Mouse (Mus musculus) heart, postnatal 14 days (tissue): ENCODE results near the gene Gas7. TPM values are rescaled to one million over a fixed set of nuclear protein-coding genes. Genes with fewer than 3 reads are reported as not detected.

Experiments
- DNase-seq, 2 experiments: peaks; one replicate each; pipeline ENCODE4 v3.0.0; 2021 to 2022
- intact Hi-C: fragments of 180-260 bp; cut with DNase I; formaldehyde crosslinking; loops from one replicate; pipeline ENCODE4 v1.15.1; 2025
- total RNA-seq, 2 experiments: library from RNA; stranded (reverse); gene quantifications; 2 replicates each; pipeline ENCODE4 v1.2.3; 2021

Gene Gas7
- total RNA-seq, 2 experiments from 2014 or later = 11.8 to 12.4 TPM

DNA sequence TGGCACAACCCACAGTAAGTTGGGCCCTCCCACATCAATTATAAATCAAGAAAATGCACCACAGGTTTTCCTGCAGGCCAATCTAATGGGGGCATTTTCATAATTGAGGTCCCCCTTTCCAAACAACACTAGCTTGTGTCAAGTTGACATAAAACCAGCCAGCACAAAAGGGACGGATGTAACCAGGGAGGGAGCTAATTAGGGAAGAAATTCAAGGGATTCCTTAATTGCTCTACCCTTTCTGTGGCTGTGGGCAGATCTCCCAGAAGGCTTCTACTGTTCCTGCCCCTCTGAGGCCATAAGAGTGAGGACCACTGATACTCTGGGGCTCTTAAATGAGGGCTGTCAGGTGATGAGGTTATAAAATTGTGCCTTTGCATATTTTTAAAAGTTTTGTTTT, 143.9 kb downstream of the Gas7 start:
- DNase-seq = no peak
- intact Hi-C loops = no loop called here

DNA sequence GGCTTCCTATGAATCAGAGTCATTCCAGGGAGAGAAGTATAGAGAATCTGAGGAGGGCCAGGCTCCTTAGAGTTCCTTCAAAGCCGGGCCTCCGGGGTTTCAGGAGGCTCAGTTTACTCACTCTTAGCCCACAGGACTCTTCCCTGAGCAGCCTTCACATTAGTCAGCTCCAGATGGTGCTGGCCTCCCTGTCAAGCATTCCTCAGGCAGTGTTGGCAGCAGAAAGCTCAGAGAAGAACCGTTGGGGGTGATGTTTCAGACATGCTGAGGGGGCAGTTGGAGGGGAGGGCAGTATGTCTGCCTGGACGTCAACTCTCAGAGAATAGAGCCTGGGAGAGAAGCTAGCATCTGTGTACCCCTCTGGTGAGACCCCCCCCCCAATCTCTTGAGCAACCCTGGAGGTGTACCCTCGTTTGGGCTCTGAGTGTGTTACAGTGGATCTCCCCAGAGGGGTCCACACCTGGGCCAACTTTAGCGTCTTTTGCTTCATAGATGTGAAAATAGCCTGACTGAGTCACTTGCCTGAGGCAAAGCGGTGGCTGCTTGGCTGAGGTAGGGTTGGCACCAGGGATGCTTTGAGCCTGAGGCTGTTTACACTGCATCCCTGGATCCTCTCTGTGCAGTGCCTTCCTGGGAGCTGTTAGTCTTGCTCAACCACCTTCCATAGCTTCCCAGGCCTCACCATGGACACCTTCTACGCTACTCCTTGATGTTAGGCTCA, 145.6 kb downstream of the Gas7 start:
- intact Hi-C loops = no loop called here
- no peak for DNase-seq

DNA sequence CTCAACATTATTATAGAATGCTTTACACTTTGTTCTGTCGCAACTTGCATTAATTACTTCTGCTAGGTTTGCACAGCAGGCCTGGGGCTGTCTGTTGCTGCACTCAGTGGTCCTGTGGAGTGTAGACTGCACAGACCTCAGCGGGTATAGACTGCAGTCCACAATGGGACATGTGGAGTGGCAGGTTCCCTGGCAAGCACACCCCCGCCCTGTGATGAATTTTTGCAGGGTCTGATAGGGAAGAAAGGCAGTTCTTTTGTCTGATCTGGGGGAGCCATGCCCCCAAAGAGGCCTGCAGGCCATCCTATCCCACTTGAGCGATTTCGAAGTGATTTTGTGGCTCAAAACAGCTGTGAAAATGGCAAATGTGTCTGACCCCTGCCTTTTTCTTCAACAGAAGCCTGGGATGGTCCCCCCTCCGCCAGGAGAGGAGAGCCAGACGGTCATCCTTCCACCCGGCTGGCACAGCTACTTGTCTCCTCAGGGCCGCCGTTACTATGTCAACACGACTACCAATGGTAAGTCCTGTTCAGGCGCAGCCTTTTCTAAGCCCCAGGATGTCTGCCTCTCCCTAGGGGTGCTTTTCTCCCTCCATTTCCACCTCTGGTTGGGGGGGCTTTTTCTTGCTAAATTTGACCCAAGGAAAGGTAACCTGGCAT, 147.6 kb downstream of the Gas7 start:
- intact Hi-C loops = no loop called here
- no peak for DNase-seq

DNA sequence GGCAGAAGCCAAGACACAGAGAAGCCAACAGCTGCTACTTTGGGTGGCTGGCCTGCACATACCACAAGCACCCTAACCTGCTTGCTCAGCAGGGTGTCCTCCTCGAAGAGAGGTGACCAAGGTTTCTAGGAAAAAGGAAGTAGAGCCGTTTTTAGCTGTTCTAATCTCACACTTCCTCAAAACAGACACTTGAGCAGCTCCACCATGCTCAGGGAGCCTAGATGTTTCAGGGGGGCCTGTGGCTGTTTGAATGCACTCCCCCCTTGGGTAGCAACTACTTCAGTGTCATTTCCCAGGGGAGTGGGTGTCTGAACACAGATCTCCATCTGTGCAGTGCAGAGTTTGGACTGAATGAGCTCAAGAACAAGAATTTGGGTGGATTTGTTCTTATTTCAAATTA, 149.2 kb downstream of the Gas7 start:
- DNase-seq = no peak

DNA sequence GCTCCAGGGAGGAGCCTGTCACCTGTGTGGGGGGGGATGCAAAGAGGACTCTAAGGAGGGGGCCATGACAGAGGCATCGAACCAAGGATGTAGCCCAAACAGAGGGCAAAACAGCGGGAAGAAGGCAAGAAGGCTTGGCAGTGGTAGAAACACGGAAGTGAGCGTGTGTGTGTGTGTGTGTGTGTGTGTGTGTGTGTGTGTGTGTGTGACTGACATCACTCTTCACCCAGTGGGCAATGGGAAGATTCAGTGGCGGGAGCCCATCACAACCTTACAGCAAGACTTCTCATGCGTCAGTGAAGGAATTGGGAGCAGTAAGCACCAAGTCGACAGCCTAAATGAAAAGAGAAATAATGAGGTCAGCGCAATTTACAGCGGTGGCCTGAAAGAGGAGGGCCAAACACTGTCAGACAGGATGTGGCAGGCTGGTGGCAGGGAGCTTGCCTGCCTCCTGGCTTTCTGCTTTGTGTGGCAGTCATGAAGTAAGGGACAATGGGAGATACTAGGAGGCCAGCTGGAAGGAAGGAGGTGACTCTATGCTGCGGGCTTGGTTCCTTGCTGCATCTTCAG, 153.0 kb downstream of the Gas7 start:
- intact Hi-C loops = no loop called here
- no peak for DNase-seq

More for the DNA sequence above, 149.2 kb downstream of the Gas7 start:
- intact Hi-C loops = no loop called here

DNA sequence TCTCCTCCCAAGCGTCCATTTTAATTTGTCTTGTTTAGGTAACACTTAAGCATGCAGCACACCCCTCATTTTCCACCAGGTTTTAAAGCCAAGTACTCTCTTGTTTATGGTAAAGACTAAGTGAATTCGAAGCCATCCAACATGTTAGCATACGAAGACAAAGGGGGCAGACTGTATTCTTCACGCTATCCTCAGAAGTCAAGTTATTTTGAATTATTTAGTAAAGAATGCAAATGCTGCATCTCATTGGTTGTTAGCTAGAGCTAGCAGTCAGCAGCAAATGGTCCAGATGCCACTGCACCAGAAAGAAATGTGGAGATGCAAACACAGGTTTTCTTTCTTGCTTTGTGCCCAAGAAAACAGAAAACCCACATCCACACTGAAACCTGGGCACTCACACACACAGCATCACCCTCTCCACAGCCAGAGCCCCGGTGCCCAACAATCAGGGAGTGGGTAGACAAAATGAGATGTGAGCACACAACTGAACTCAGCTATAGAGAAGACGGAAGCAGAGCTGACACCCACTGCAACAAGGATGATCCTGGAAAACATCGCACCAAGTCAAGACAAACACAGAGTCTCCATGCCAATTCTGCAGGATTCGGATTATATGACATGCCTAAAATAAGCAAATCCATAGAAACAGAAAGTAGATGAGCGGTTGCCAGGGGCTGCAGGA, 157.1 kb downstream of the Gas7 start:
- DNase-seq = no peak
- intact Hi-C loops = no loop called here

DNA sequence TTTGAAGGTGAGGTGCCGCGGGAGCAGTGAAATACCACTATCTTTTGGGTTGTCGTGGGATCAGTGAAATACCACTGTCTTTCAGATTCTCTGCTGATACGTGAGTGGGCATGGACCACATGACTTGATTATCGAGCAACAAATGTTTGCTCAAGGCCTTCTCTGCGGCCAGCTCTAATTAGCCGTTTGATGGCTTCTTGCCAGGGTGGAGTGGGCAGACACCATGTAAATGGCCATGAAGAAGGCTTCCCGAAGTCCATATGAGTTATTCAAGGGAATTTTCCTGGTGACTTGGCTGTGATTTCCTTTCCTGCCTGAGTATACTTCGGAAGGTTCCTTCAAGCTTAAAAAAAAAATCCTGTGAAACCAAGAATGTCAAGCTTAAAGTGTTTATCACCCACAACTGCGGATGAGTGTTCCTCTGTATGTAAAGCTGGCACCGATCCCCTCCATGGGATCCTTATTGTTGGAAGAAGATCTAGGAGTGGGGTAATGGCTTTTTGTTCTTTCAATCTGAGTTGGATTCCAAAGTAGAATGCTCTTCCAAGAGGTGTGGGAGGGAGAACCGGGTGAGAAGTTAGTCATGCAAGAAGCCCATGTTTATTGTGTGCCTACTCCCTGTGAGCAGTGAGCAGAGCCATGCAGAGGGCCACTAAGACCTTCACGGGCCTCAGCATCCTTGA, 161.5 kb downstream of the Gas7 start:
- DNase-seq = no peak
- intact Hi-C loops = no loop called here

DNA sequence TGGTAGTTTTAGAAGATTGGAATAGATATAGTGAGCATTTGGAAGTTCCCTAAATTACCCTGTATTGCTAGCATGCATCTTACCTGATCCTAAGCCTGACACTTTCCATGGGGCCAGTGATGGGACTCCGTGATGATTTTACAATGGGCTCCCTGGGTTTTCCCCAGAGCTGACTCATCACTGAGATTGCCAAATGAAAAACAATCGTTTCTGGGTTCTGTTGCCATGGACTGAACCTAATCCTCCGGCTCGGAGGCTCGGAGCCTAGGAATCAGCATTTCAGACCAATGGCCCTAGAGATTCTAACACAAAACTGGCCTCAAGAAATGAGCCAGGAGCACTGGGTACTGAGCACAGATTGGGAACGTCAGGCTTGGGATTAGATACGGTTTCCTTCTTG, 167.1 kb downstream of the Gas7 start:
- DNase-seq = no peak
- intact Hi-C loops = no loop called here

DNA sequence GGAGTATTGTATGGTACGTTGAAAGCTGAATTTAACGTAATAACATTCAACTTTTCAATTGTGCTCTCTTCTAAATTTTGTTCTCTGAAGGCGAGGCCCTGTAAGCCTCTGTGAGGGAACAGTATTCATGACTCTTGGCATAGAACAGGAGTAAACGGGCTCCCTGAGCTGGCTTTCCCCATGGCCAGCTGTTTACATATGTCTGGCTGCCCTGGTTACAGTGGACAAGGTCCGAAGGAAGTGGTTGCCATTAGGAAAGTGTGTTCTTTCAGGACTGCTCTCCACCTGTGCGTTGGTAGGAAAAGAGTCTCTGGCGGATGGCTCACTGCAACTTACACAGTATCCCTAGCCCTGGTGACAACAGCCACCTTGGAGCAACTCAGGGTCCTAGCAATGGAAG, 171.9 kb downstream of the Gas7 start:
- intact Hi-C loops = no loop called here
- DNase-seq = no peak

DNA sequence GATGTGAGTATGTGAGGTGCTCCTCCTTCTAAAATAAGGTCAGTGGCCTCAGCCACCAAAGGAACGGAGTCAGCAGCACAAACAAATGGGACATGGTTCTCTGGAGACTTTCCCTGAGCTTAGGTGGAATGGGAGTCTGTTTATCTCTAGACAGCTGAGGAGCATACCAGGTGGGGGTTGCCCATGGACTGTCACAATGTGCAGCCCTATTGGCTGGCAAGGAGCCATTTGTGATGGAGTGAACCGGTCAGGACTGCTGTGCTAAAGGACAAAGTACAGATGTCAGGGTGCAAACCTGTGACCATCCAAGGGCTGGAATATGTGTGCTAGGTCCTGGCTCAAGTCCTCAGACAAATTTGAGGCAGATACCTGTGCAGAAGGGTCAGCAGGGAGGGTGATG, 173.3 kb downstream of the Gas7 start:
- no peak for DNase-seq
- intact Hi-C loops = no loop called here

DNA sequence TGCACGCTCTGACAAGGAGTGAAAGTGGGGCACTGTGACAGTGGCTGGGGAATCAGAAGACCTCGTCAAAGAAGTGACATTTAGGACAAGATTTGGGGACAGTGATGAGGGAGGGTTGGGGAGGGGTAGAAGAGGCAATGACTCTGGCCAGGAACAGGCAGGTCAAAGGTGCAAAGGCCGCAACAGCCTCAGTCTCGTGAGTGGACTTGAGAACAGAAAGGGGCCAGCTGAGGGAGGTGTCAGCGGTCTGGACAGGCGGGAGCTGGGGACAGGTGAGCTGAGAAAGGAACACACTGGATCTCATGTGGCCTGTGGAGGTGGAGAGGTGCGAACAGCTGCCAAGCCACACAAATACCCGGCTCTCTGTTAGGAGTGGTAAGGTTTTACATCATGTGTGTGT, 177.7 kb downstream of the Gas7 start:
- intact Hi-C loops = no loop called here
- no peak for DNase-seq

DNA sequence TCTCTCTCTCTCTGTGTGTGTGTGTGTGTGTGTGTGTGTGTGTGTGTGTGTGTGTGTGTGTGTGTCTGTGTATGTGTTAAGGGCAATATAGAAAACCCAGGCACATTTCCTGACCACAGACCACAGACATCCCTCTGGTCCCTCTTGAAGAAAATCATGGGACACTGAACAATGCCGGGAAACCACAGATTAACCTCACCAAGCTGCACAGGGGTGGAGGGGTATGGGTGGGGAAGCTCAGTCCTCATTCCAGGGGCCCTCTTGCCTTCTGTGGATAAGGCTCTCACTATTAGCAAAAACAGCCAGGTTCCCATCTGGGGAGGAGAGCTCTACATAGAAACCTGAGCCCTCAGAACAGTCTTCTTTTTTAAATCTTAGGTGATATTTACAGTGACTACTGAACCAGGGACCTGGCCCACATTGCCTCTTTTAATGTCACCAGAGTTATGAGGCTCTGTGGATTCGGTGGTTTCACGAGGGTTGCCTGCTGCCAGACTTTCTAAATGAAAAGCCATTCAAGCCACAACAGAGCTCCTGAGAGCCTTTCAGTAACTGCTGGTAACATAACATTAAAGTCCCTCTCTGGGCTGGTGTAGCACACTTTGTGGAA, 178.5 kb downstream of the Gas7 start:
- intact Hi-C loops = no loop called here
- DNase-seq = no peak

DNA sequence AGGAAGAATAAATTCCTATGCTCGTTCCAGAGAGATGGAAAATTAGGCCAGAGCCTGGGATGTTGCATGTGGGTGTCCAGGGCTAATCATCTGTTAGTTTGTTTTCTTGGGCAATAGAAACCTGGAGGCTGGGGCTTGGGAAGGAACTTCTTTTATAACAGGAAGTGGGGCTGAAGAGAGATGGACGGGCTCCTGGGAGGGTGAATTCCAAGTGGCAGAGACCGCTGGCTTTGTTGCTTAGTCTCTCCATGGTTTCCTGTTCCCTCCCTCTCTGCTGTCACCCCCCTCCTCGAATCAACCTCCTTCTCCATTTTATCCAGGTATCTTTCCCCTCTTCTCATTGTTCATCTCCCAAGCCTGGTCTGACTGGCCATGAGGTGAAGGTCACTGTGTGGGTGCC, 181.0 kb downstream of the Gas7 start:
- intact Hi-C loops = no loop called here

DNA sequence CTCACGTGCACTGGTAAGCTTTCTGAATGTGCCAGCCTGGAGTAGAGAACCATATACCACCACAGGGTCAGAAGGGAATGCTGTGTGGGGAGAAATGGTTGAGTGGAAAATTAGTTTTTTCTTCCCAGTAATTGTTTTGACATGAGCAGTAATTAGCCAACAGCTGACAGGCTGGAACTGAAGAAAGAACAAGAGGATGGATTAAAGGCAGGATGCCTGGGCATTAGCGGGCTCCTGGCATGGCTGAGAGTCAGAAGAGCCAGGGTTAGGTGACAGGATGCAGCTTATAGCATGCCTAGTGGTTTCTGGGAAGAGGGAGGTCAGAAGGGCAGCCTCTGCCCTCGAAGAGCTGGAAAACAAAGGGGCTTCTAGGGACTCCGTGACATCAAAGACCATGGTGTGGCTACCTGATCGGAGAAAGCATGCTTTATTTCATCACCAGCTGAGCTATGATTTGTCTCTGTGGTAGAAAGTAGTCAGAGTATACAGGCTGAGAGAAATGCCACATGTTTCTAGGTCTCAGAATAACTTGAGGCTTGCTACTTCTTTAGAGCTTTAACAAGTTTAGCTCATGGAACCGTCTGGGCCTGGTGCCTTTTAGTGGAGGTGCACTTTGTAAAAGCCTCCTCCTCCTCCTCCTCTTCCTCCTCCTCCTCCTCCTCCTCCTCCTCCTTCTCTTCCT, 181.8 kb downstream of the Gas7 start:
- no peak for DNase-seq
- intact Hi-C loops = no loop called here

More for the DNA sequence above, 181.0 kb downstream of the Gas7 start:
- DNase-seq = no peak

DNA sequence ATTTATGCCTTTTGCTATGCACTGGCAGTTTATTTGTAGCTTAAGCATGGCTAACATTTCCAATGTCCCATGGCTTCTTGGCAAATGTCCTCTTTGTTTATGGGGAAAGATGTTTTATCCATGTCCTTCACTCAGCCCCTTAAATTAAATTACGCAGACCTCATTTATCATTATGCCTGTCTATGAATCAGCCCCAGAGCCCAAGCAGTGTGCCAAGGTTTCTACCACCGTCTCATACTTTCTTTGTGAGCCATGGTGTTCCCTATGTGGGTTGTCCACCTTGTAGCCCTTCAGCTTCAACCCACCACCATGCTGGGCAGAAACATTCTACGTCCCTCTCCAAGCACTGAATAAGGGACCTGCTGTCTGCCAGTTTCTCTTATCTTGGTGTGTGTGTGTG, 183.2 kb downstream of the Gas7 start:
- intact Hi-C loops = no loop called here
- DNase-seq = no peak

DNA sequence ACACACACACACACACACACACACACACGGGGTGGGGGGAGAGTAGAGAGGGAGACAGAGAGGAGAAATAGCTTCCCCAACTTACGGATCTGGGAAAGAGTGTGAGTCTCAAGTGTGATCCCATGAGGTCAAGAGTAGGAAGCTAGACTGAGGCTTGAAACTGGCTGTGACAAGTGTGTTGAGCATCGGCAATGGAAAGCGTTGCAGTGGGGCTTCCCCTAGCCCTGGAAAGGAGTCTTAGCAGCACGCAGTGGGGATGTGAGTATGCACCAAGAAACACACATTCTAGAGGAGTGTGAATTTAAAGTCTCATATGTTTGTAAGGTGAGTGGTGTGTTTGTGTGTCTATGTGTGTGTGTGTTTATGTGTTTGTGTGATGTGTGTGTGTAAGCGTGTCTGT, 185.1 kb downstream of the Gas7 start:
- intact Hi-C loops = no loop called here
- no peak for DNase-seq

DNA sequence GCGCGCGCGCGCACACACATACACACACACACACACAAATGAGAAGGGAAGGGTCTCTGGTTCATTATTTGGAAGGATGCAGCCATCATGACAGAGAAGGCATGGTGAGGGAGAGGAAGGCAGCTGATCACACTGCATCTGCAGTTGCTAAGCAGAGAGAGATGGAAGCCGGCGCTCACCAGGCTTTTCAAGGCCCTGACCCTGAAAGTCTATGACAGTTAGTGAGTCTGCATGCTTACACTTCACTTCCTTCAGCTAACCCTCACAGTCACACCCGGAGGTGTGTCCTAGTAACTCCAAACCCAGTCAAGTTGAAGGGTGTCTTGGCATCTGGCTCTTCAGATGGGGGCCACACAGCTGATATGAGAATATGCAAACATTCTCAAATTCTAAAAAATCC, 187.2 kb downstream of the Gas7 start:
- intact Hi-C loops = no loop called here
- no peak for DNase-seq

DNA sequence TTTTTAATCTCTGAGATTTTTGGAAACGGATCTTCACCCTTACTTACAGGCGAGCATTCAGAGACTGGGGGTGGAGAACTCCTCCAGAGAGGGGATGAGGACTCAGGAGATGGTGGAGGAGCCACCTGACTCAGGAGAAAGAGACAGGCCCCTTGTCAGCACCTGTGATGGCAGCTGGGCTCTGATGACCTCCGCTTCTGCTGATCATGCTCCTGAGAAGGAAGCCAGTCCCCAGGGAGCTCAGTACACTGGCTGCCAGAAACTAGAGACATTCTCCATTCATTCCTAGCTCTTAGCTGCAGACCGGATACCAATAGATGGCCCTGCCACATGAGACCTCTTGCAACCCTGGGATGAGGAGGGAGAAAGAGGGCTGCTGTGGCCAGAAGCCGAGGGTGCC, 187.6 kb downstream of the Gas7 start:
- intact Hi-C loops = no loop called here

DNA sequence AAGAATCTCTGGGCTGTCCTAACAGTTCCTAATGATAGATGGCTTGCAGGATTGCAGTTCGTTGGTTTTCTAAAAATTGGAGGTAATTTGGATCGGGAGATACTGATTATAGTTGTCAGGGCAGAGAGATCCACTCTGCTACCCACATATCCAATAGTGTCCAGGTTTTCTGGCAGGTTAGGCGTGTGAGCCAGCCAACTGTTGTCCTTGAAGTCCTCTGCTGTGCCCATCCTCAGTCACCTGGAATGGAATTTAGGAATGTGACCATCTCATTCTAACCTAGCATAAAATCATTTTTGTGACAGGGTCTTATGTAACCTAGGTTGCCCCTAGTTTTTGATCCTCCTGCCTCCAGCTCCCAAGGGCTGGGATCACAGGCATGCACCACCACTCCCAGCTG, 188.2 kb downstream of the Gas7 start:
- no peak for DNase-seq
- intact Hi-C loops = no loop called here

More for the DNA sequence above, 187.6 kb downstream of the Gas7 start:
- no peak for DNase-seq

DNA sequence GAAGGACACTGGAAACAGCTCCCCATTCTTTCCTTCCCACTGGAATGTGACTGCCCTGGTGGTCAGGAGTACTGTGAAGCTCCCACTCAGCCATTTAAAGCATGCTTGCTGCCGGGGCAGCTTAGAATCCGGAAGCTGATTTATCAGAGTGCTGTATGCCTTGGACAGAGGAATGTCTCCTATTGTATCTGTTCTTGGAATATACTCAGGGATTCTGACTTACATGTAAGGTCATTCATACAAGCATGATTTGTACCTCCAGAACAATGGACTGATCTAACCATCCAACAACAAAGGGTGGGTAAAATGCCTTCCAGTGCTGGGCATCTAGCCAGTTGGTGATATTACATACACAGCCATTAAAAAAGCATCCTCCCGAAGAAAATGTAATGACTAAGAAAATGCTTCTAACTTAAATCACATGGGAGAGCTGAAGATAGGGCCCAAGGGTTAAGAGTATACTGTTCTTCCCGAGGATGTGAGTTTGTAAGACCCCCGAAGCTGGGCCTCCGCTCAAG, 189.5 kb downstream of the Gas7 start:
- no peak for DNase-seq
- intact Hi-C loops = loop anchor here (5.0 kb wide), 2 partner anchors 107 to 127 kb away; no protein-coding TSS in a partner anchor
